In the genomic region with DNA sequence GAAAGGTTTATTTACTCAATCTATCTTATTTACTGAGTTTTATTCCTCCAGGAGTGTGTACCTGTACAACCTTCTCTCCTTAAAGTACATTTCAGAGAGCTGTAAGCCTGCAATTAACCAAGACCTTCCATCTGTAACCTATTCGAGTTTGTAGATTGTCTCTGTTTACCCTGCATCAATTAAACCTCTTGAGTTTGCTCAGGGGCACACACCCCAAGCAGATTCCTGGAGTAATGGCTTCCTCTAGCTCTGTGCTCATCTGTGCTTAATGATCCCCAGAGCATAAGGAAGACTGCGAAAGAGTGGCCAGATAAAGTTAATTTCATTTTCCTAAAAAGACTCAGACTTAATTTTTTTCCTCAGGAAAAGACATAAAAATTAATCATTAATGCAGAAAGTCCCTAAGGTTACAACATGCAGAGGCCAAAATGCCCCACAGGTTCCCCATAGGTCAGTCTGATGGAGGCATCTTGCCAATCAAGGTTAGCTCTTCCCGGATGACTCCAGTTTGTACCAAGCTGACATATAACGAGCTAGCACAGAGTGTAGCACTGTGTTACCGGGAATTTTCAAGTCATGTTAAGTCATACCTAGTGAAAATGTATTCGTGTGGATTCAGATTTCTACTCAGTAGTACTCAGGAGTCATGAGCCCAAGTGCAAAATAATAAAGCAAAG, we compare ENCODE assay signal across 26 mouse cellular contexts. TPM values are rescaled to one million over a fixed set of nuclear protein-coding genes. Genes with fewer than 3 reads are reported as not detected.
DNase-seq lines count a peak whose midpoint lies in the region; ATAC-seq and TF ChIP-seq lines count a peak whose summit lies in the region.
"Had no signal": no experiment of that assay in that cellular context is flagged by ENCODE, and none has a peak within 500 bp of the region (broad histone marks: within the 10 kb centered on the region; RNA-seq: fewer than 3 reads in every experiment).

No protein-coding gene starts in this region.

- H3K27me3 ChIP-seq in heart, postnatal 0 days (ENCODE audit: control insufficient read depth, insufficient read depth, low read length) = no peaks in the 10 kb centered on the region
- no peaks in the 10 kb centered on the region for H3K27me3 ChIP-seq in lung, postnatal 0 days (replicated peaks; ENCODE audit: insufficient read depth, low read length)
- no peaks in the 10 kb centered on the region for H3K27me3 ChIP-seq in intestine, embryonic 16.5 days (replicated peaks; ENCODE audit: control insufficient read depth, insufficient read depth, low read length)
- H3K27me3 ChIP-seq: hindbrain, embryonic 12.5 days; liver, embryonic 13.5 days; lung, embryonic 15.5 days; midbrain, embryonic 13.5 days; neural tube, embryonic 13.5 days; Patski had no signal

- H3K9me3 ChIP-seq in heart, postnatal 0 days (replicated peaks; ENCODE audit: control insufficient read depth, low read length) = no peaks in the 10 kb centered on the region
- no peaks in the 10 kb centered on the region for H3K9me3 ChIP-seq in lung, postnatal 0 days (ENCODE audit: low read length)
- no peaks in the 10 kb centered on the region for H3K9me3 ChIP-seq in intestine, embryonic 16.5 days (ENCODE audit: control insufficient read depth, low read length)
- H3K9me3 ChIP-seq: hindbrain, embryonic 12.5 days; liver, embryonic 13.5 days; lung, embryonic 15.5 days; midbrain, embryonic 13.5 days; neural tube, embryonic 13.5 days had no signal

- no peak for TF ChIP-seq CTCF in heart, postnatal 0 days (IDR thresholded peaks at IDR 0.05; ENCODE audit: low read depth)
- no peak for TF ChIP-seq CTCF in lung, postnatal 0 days (IDR thresholded peaks at IDR 0.05)
- TF ChIP-seq CTCF in lung, adult 2 months (IDR thresholded peaks at IDR 0.05; ENCODE audit: insufficient read depth, low read length) = no peak

- intact Hi-C loops in heart, postnatal 14 days (cut with DNase I) = no loop called here

- no peak for ATAC-seq in heart, postnatal 0 days (ENCODE audit: insufficient read depth, low read depth)
- no peak for ATAC-seq in lung, postnatal 0 days
- peak; percentile 94 for ATAC-seq in intestine, embryonic 16.5 days
- ATAC-seq: forebrain, postnatal 0 days; hindbrain, postnatal 0 days; midbrain, embryonic 13.5 days had no signal

- H3K9ac ChIP-seq in heart, postnatal 0 days (replicated peaks; ENCODE audit: low read depth, low read length) = no peak overlapping the region
- no peak overlapping the region for H3K9ac ChIP-seq in lung, postnatal 0 days (replicated peaks; ENCODE audit: low read depth)
- no peak overlapping the region for H3K9ac ChIP-seq in intestine, embryonic 16.5 days (ENCODE audit: low read depth, low read length)
- H3K9ac ChIP-seq: forebrain, postnatal 0 days; hindbrain, embryonic 12.5 days; liver, embryonic 13.5 days; lung, embryonic 15.5 days; midbrain, embryonic 13.5 days; neural tube, embryonic 13.5 days had no signal

- no peak for TF ChIP-seq POLR2A in lung, adult 2 months (IDR thresholded peaks at IDR 0.05; ENCODE audit: borderline replicate concordance, extremely low read depth, low read depth, low read length)

- TF ChIP-seq EP300 in heart, postnatal 0 days (IDR thresholded peaks at IDR 0.05; ENCODE audit: low read depth) = no peak
- no peak for TF ChIP-seq EP300 in lung, postnatal 0 days (IDR thresholded peaks at IDR 0.05)

- 67% methylated on average over 6 of the region's 6 CpGs for WGBS in heart, postnatal 0 days
- 61% methylated on average over 6 of the region's 6 CpGs for WGBS in lung, postnatal 0 days
- 75% methylated on average over 6 of the region's 6 CpGs for WGBS in lung, adult 2 months
- 56% methylated on average over 6 of the region's 6 CpGs for WGBS in intestine, embryonic 16.5 days

- DNase-seq in heart, postnatal 0 days (ENCODE audit: low spot score) = no peak
- DNase-seq in heart, postnatal 14 days = no peak
- DNase-seq in kidney, postnatal 36 days = peak; percentile 9 to 15
- DNase-seq in kidney, adult 18-20 months = no peak
- DNase-seq in lung, postnatal 0 days (ENCODE audit: low spot score) = peak; percentile 5
- DNase-seq in lung, adult 2 months = no peak
- no peak for DNase-seq in adrenal gland, postnatal 36 days
- DNase-seq: adrenal gland, postnatal 10 days; cerebellum, adult 11 months; cerebellum, adult 9-10 months; forebrain, postnatal 0 days; heart, postnatal 36 days; layer of hippocampus, postnatal 36 days; left cerebral cortex, postnatal 4 days; liver, embryonic 13.5 days; lung, postnatal 36 days; right cerebral cortex, postnatal 4 days; thymus, postnatal 4 days had no signal

- H3K4me1 ChIP-seq in heart, postnatal 0 days (ENCODE audit: control insufficient read depth, insufficient read depth) = no peaks in the 10 kb centered on the region
- H3K4me1 ChIP-seq in lung, postnatal 0 days (ENCODE audit: insufficient read depth, low read depth, low read length) = no peaks in the 10 kb centered on the region
- H3K4me1 ChIP-seq in lung, adult 2 months (ENCODE audit: control insufficient read depth, insufficient read depth, low read length) = peaks cover 3% of the 10 kb centered on the region; the same call in 1 of the 2 replicates
- H3K4me1 ChIP-seq in intestine, embryonic 16.5 days (ENCODE audit: control insufficient read depth, insufficient read depth, low read length) = 0 out of 2 replicates have a peak, but pooled peaks cover 5% of the 10 kb centered on the region
- H3K4me1 ChIP-seq: hindbrain, embryonic 12.5 days; liver, embryonic 13.5 days; lung, embryonic 15.5 days; midbrain, embryonic 13.5 days; neural tube, embryonic 13.5 days had no signal

- peaks cover 15% of the 10 kb centered on the region for H3K36me3 ChIP-seq in heart, postnatal 0 days (replicated peaks; ENCODE audit: control insufficient read depth, insufficient read depth, low read length)
- no peaks in the 10 kb centered on the region for H3K36me3 ChIP-seq in lung, postnatal 0 days (ENCODE audit: insufficient read depth, low read length)
- no peaks in the 10 kb centered on the region for H3K36me3 ChIP-seq in intestine, embryonic 16.5 days (ENCODE audit: control insufficient read depth, insufficient read depth, low read length)
- H3K36me3 ChIP-seq: hindbrain, embryonic 12.5 days; liver, embryonic 13.5 days; midbrain, embryonic 13.5 days; neural tube, embryonic 13.5 days had no signal

- H3K4me3 ChIP-seq in heart, postnatal 0 days (ENCODE audit: low read depth, low read length) = no peak overlapping the region
- no peak overlapping the region for H3K4me3 ChIP-seq in lung, postnatal 0 days (ENCODE audit: low read depth, low read length)
- no peak overlapping the region for H3K4me3 ChIP-seq in lung, adult 2 months (replicated peaks; ENCODE audit: extremely low read depth, low read depth, low read length)
- no peak overlapping the region for H3K4me3 ChIP-seq in intestine, embryonic 16.5 days (ENCODE audit: low read length)
- H3K4me3 ChIP-seq: erythroblast, embryonic 14.5 days; hindbrain, embryonic 12.5 days; liver, embryonic 13.5 days; lung, embryonic 15.5 days; midbrain, embryonic 13.5 days; neural tube, embryonic 13.5 days had no signal

- H3K4me2 ChIP-seq in heart, postnatal 0 days (ENCODE audit: low read depth, low read length) = no peak overlapping the region
- no peak overlapping the region for H3K4me2 ChIP-seq in lung, postnatal 0 days (replicated peaks; ENCODE audit: low read depth, low read length)
- H3K4me2 ChIP-seq in intestine, embryonic 16.5 days (ENCODE audit: low read depth, low read length) = no peak overlapping the region
- H3K4me2 ChIP-seq: hindbrain, embryonic 12.5 days; liver, embryonic 13.5 days; lung, embryonic 15.5 days; midbrain, embryonic 13.5 days; neural tube, embryonic 13.5 days had no signal

- H3K27ac ChIP-seq in heart, postnatal 0 days (ENCODE audit: low read depth) = 0 out of 2 replicates have a peak overlapping the region, but pooled peaks have one; percentile 53
- no peak overlapping the region for H3K27ac ChIP-seq in lung, postnatal 0 days (ENCODE audit: low read length)
- no peak overlapping the region for H3K27ac ChIP-seq in intestine, embryonic 16.5 days (ENCODE audit: low read length)
- H3K27ac ChIP-seq: hindbrain, embryonic 12.5 days; hindbrain, postnatal 0 days; liver, embryonic 13.5 days; lung, embryonic 15.5 days; midbrain, embryonic 13.5 days; neural tube, embryonic 13.5 days had no signal

RNA-seq across cellular contexts. Expression of gene Antxr2, which starts 34.2 kb away (rescaled TPM):
- 66.2 and 78.7 TPM in 2 replicates for total RNA-seq in heart, postnatal 0 days (2014; rRNA removed; ENCODE audit: low replicate concordance)
- 48.6 and 49.9 TPM in 2 replicates for polyA plus RNA-seq in heart, postnatal 0 days (2015; fragmentation: Nextera tagmentation; extraction: Ambion mirVana)
- 10 to 100 TPM; 69.3 to 73.9 TPM for total RNA-seq in heart, postnatal 14 days (2021)
- 30.7 and 39.2 TPM in 2 replicates for polyA plus RNA-seq in lung, postnatal 0 days (2015; fragmentation: Nextera tagmentation; extraction: Ambion mirVana)
- polyA plus RNA-seq in lung, adult 2 months (2012; rRNA removed) = 15.5 and 19.6 TPM in 2 replicates
- polyA plus RNA-seq in intestine, embryonic 16.5 days (2015; fragmentation: Nextera tagmentation; extraction: Ambion mirVana) = 19.7 and 21.3 TPM in 2 replicates
- 10 to 100 TPM; 39.8 to 41.5 TPM for total RNA-seq in adrenal gland, postnatal 36 days (2021)

Comparison
In these comparisons a context has a peak if more than half of its experiments do, and no peak if none do; other contexts are left out.
1. DNase-seq: peak in kidney, postnatal 36 days (2 of 2) and lung, postnatal 0 days (single experiment); none in heart, postnatal 0 days (single experiment), heart, postnatal 14 days (0 of 2), kidney, adult 18-20 months (single experiment), lung, adult 2 months (single experiment) and adrenal gland, postnatal 36 days (0 of 2).